Mouse (Mus musculus): ENCODE results near the gene Ptprj. TPM values are rescaled to one million over a fixed set of nuclear protein-coding genes. Genes with fewer than 3 reads are reported as not detected.

Ptprj gene
- polyA plus RNA-seq, 1 experiment, result 9.1 TPM

GRCm38 (mm10) chr2:90583628-90584131 is 3.2 kb upstream of the Ptprj start:
- Histone ChIP-seq H3K4me1 (ENCODE audit: control insufficient read depth, insufficient read depth, low read length) (peaks cover 9% of the 10 kb centered on the region), H3K4me3 (ENCODE audit: control insufficient read depth, low read depth, low read length) (no peak overlapping the region), H3K36me3 (ENCODE audit: control insufficient read depth, insufficient read depth, low read length) (no peaks in the 10 kb centered on the region), H3K27me3 (ENCODE audit: control insufficient read depth, insufficient read depth, low read length) (no peaks in the 10 kb centered on the region), H3K27ac (ENCODE audit: control insufficient read depth, insufficient read depth, low read depth, low read length) (no peak overlapping the region)
- TF ChIP-seq POLR2A (IDR thresholded peaks at IDR 0.05; ENCODE audit: control insufficient read depth, low read depth, low read length) (no peak), CTCF (IDR thresholded peaks at IDR 0.05; ENCODE audit: control insufficient read depth, insufficient read depth, insufficient replicate concordance, low read depth, low read length) (no peak)

- TF ChIP-seq POLR2A (IDR thresholded peaks at IDR 0.05; ENCODE audit: control insufficient read depth, low read depth, low read length) (no peak), CTCF (IDR thresholded peaks at IDR 0.05; ENCODE audit: control insufficient read depth, insufficient read depth, insufficient replicate concordance, low read depth, low read length) (no peak)
- H3K27ac ChIP-seq (ENCODE audit: control insufficient read depth, insufficient read depth, low read depth, low read length), result no peak overlapping the region
- H3K36me3 ChIP-seq (ENCODE audit: control insufficient read depth, insufficient read depth, low read length), result no peaks in the 10 kb centered on the region
Observed at GRCm38 (mm10) chr2:90582814-90583213, 2.4 kb upstream of the Ptprj start.

GRCm38 (mm10) chr2:90582311-90582710 is 1.9 kb upstream of the Ptprj start:
- Histone ChIP-seq H3K4me3 (ENCODE audit: control insufficient read depth, low read depth, low read length) (no peak overlapping the region), H3K4me1 (ENCODE audit: control insufficient read depth, insufficient read depth, low read length) (peaks cover 9% of the 10 kb centered on the region), H3K36me3 (ENCODE audit: control insufficient read depth, insufficient read depth, low read length) (no peaks in the 10 kb centered on the region), H3K27ac (ENCODE audit: control insufficient read depth, insufficient read depth, low read depth, low read length) (no peak overlapping the region), H3K27me3 (ENCODE audit: control insufficient read depth, insufficient read depth, low read length) (no peaks in the 10 kb centered on the region)
- TF ChIP-seq POLR2A (IDR thresholded peaks at IDR 0.05; ENCODE audit: control insufficient read depth, low read depth, low read length) (no peak), CTCF (IDR thresholded peaks at IDR 0.05; ENCODE audit: control insufficient read depth, insufficient read depth, insufficient replicate concordance, low read depth, low read length) (no peak)

More at GRCm38 (mm10) chr2:90582814-90583213, 2.4 kb upstream of the Ptprj start:
- H3K4me3 ChIP-seq (ENCODE audit: control insufficient read depth, low read depth, low read length), result no peak overlapping the region
- peaks cover 9% of the 10 kb centered on the region for H3K4me1 ChIP-seq (ENCODE audit: control insufficient read depth, insufficient read depth, low read length)
- no peaks in the 10 kb centered on the region for H3K27me3 ChIP-seq (ENCODE audit: control insufficient read depth, insufficient read depth, low read length)

GRCm38 (mm10) chr2:90581796-90582125 is 1.3 kb upstream of the Ptprj start:
- no peak for TF ChIP-seq POLR2A (IDR thresholded peaks at IDR 0.05; ENCODE audit: control insufficient read depth, low read depth, low read length)
- no peak for TF ChIP-seq CTCF (IDR thresholded peaks at IDR 0.05; ENCODE audit: control insufficient read depth, insufficient read depth, insufficient replicate concordance, low read depth, low read length)

GRCm38 (mm10) chr2:90581006-90581795 is 754 bp upstream of the Ptprj start:
- H3K36me3 ChIP-seq (ENCODE audit: control insufficient read depth, insufficient read depth, low read length), result no peaks in the 10 kb centered on the region
- peak overlapping the region; percentile 67 for H3K4me3 ChIP-seq (ENCODE audit: control insufficient read depth, low read depth, low read length)
- no peak overlapping the region for H3K27ac ChIP-seq (ENCODE audit: control insufficient read depth, insufficient read depth, low read depth, low read length)
- peaks cover 9% of the 10 kb centered on the region for H3K4me1 ChIP-seq (ENCODE audit: control insufficient read depth, insufficient read depth, low read length)
- no peak for TF ChIP-seq POLR2A (IDR thresholded peaks at IDR 0.05; ENCODE audit: control insufficient read depth, low read depth, low read length)
- TF ChIP-seq CTCF (IDR thresholded peaks at IDR 0.05; ENCODE audit: control insufficient read depth, insufficient read depth, insufficient replicate concordance, low read depth, low read length), result no peak
- no peaks in the 10 kb centered on the region for H3K27me3 ChIP-seq (ENCODE audit: control insufficient read depth, insufficient read depth, low read length)

More at GRCm38 (mm10) chr2:90581796-90582125, 1.3 kb upstream of the Ptprj start:
- Histone ChIP-seq H3K27me3 (ENCODE audit: control insufficient read depth, insufficient read depth, low read length) (no peaks in the 10 kb centered on the region), H3K4me3 (ENCODE audit: control insufficient read depth, low read depth, low read length) (no peak overlapping the region), H3K4me1 (ENCODE audit: control insufficient read depth, insufficient read depth, low read length) (peaks cover 9% of the 10 kb centered on the region), H3K36me3 (ENCODE audit: control insufficient read depth, insufficient read depth, low read length) (no peaks in the 10 kb centered on the region), H3K27ac (ENCODE audit: control insufficient read depth, insufficient read depth, low read depth, low read length) (no peak overlapping the region)

GRCm38 (mm10) chr2:90579728-90580235 is 665 bp downstream of the Ptprj start:
- Histone ChIP-seq H3K27ac (ENCODE audit: control insufficient read depth, insufficient read depth, low read depth, low read length) (no peak overlapping the region), H3K27me3 (ENCODE audit: control insufficient read depth, insufficient read depth, low read length) (no peaks in the 10 kb centered on the region), H3K36me3 (ENCODE audit: control insufficient read depth, insufficient read depth, low read length) (no peaks in the 10 kb centered on the region), H3K4me3 (ENCODE audit: control insufficient read depth, low read depth, low read length) (peak overlapping the region; percentile 67), H3K4me1 (ENCODE audit: control insufficient read depth, insufficient read depth, low read length) (peaks cover 9% of the 10 kb centered on the region)
- no peak for TF ChIP-seq POLR2A (IDR thresholded peaks at IDR 0.05; ENCODE audit: control insufficient read depth, low read depth, low read length)
- TF ChIP-seq CTCF (IDR thresholded peaks at IDR 0.05; ENCODE audit: control insufficient read depth, insufficient read depth, insufficient replicate concordance, low read depth, low read length), result no peak

- no peak overlapping the region for H3K27ac ChIP-seq (ENCODE audit: control insufficient read depth, insufficient read depth, low read depth, low read length)
- TF ChIP-seq CTCF (IDR thresholded peaks at IDR 0.05; ENCODE audit: control insufficient read depth, insufficient read depth, insufficient replicate concordance, low read depth, low read length) (no peak), POLR2A (IDR thresholded peaks at IDR 0.05; ENCODE audit: control insufficient read depth, low read depth, low read length) (no peak)
Observed at GRCm38 (mm10) chr2:90579038-90579727, 1.3 kb downstream of the Ptprj start.

More at GRCm38 (mm10) chr2:90579038-90579727, 1.3 kb downstream of the Ptprj start:
- peak overlapping the region; percentile 67 for H3K4me3 ChIP-seq (ENCODE audit: control insufficient read depth, low read depth, low read length)
- no peaks in the 10 kb centered on the region for H3K27me3 ChIP-seq (ENCODE audit: control insufficient read depth, insufficient read depth, low read length)
- H3K4me1 ChIP-seq (ENCODE audit: control insufficient read depth, insufficient read depth, low read length), result peaks cover 9% of the 10 kb centered on the region
- no peaks in the 10 kb centered on the region for H3K36me3 ChIP-seq (ENCODE audit: control insufficient read depth, insufficient read depth, low read length)
